Mouse (Mus musculus) C2C12 (cell line): ENCODE results near the gene Hspa1l.

Experiments
- CTCF ChIP-seq: IDR thresholded peaks from one replicate; pipeline ENCODE4 v1.5.1; 2011; ENCODE audit not compliant: control insufficient read depth, insufficient read depth, insufficient read length
- MYOG ChIP-seq: IDR thresholded peaks from one replicate; pipeline ENCODE4 v1.6.1; 2011; ENCODE audit not compliant: control insufficient read depth, insufficient read length; ENCODE audit errors: extremely low read depth
- USF1 ChIP-seq: IDR thresholded peaks from one replicate; pipeline ENCODE4 v1.6.1; 2011; ENCODE audit warnings: low read depth, mild to moderate bottlenecking, control low read depth, moderate library complexity

- TF ChIP-seq CTCF (no peak), USF1 (no peak), MYOG (no peak)
Observed at GRCm38 (mm10) chr17:34997142-34997483, 24.6 kb downstream of the Hspa1l start.
